Mouse (Mus musculus): Measurements from ENCODE around the gene Ugt2b38. TPM values are rescaled to one million over a fixed set of nuclear protein-coding genes. Genes with fewer than 3 reads are reported as not detected.
A peak's percentile ranks its signal among the peaks of the same experiment; 100 is the strongest.
"Not testable (repeated sequence)": the region's sequence is repeated elsewhere in the genome, so short reads cannot be mapped to it uniquely, and the experiment has no call there.

The Ugt2b38 gene
- polyA plus RNA-seq (2014; fragmentation: Nextera tagmentation; extraction: Ambion mirVana), result not detected in 2 replicates

GRCm38 (mm10) chr5:87424041-87424440 is at the start of gene Ugt2b38:
Gene Ugt2b38 (minus strand): TSS chr5:87424203.
- H3K9me3 ChIP-seq (ENCODE audit: control insufficient read depth, low read length); H3K4me1 ChIP-seq (replicated peaks; ENCODE audit: control insufficient read depth, insufficient read depth, low read length); H3K27me3 ChIP-seq (replicated peaks; ENCODE audit: control insufficient read depth, insufficient read depth, low read length); H3K4me2 ChIP-seq (ENCODE audit: low read length); H3K27ac ChIP-seq (ENCODE audit: low read depth); H3K36me3 ChIP-seq (ENCODE audit: control insufficient read depth, insufficient read depth, low read length); ATAC-seq (replicated peaks; ENCODE audit: low FRiP score, low TSS enrichment, low read depth); H3K4me3 ChIP-seq (ENCODE audit: low read depth, low read length); H3K9ac ChIP-seq (ENCODE audit: low read length); DNase-seq (ENCODE audit: low spot score): not testable (repeated sequence)
- 98% methylated on average over 1 of the region's 2 CpGs for WGBS

GRCm38 (mm10) chr5:87458810-87459209 is 34.8 kb upstream of the Ugt2b38 start:
- no peaks in the 10 kb centered on the region for H3K9me3 ChIP-seq (ENCODE audit: control insufficient read depth, low read length)
- no peak overlapping the region for H3K27ac ChIP-seq (ENCODE audit: low read depth)
- H3K9ac ChIP-seq (ENCODE audit: low read length), result no peak overlapping the region
- no peak overlapping the region for H3K4me2 ChIP-seq (ENCODE audit: low read length)
- no peak overlapping the region for H3K4me3 ChIP-seq (ENCODE audit: low read depth, low read length)
- ATAC-seq (replicated peaks; ENCODE audit: low FRiP score, low TSS enrichment, low read depth) (no peak), DNase-seq (ENCODE audit: low spot score) (no peak)
- H3K27me3 ChIP-seq (replicated peaks; ENCODE audit: control insufficient read depth, insufficient read depth, low read length), result no peaks in the 10 kb centered on the region
- no peaks in the 10 kb centered on the region for H3K36me3 ChIP-seq (ENCODE audit: control insufficient read depth, insufficient read depth, low read length)
- 52% methylated on average over 1 of the region's 1 CpGs for WGBS
- H3K4me1 ChIP-seq (replicated peaks; ENCODE audit: control insufficient read depth, insufficient read depth, low read length), result no peaks in the 10 kb centered on the region

- Histone ChIP-seq H3K4me3 (ENCODE audit: low read depth, low read length) (no peak overlapping the region), H3K9ac (ENCODE audit: low read length) (no peak overlapping the region), H3K27ac (ENCODE audit: low read depth) (no peak overlapping the region), H3K27me3 (replicated peaks; ENCODE audit: control insufficient read depth, insufficient read depth, low read length) (no peaks in the 10 kb centered on the region), H3K4me2 (ENCODE audit: low read length) (no peak overlapping the region), H3K36me3 (ENCODE audit: control insufficient read depth, insufficient read depth, low read length) (no peaks in the 10 kb centered on the region), H3K4me1 (replicated peaks; ENCODE audit: control insufficient read depth, insufficient read depth, low read length) (no peaks in the 10 kb centered on the region), H3K9me3 (ENCODE audit: control insufficient read depth, low read length) (no peaks in the 10 kb centered on the region)
- ATAC-seq (replicated peaks; ENCODE audit: low FRiP score, low TSS enrichment, low read depth) (no peak), DNase-seq (ENCODE audit: low spot score) (no peak)
These were observed 33.7 kb upstream of the Ugt2b38 start for GRCm38 (mm10) chr5:87457701-87458100.

- H3K4me1 ChIP-seq (replicated peaks; ENCODE audit: control insufficient read depth, insufficient read depth, low read length), result no peaks in the 10 kb centered on the region
- H3K27ac ChIP-seq (ENCODE audit: low read depth), result no peak overlapping the region
- 74% methylated on average over 3 of the region's 3 CpGs for WGBS
- ATAC-seq (replicated peaks; ENCODE audit: low FRiP score, low TSS enrichment, low read depth) (no peak; the same call in 1 of the 2 replicates), DNase-seq (ENCODE audit: low spot score) (no peak)
- H3K9ac ChIP-seq (ENCODE audit: low read length), result no peak overlapping the region
- H3K27me3 ChIP-seq (replicated peaks; ENCODE audit: control insufficient read depth, insufficient read depth, low read length), result no peaks in the 10 kb centered on the region
- H3K4me3 ChIP-seq (ENCODE audit: low read depth, low read length), result no peak overlapping the region
- no peaks in the 10 kb centered on the region for H3K36me3 ChIP-seq (ENCODE audit: control insufficient read depth, insufficient read depth, low read length)
- H3K9me3 ChIP-seq (ENCODE audit: control insufficient read depth, low read length), result no peaks in the 10 kb centered on the region
- no peak overlapping the region for H3K4me2 ChIP-seq (ENCODE audit: low read length)
These were observed 32.3 kb upstream of the Ugt2b38 start for GRCm38 (mm10) chr5:87456216-87456850.

GRCm38 (mm10) chr5:87455519-87455918 is 31.5 kb upstream of the Ugt2b38 start:
- Histone ChIP-seq H3K27me3 (replicated peaks; ENCODE audit: control insufficient read depth, insufficient read depth, low read length) (no peaks in the 10 kb centered on the region), H3K9ac (ENCODE audit: low read length) (no peak overlapping the region), H3K9me3 (ENCODE audit: control insufficient read depth, low read length) (no peaks in the 10 kb centered on the region), H3K4me2 (ENCODE audit: low read length) (no peak overlapping the region), H3K27ac (ENCODE audit: low read depth) (no peak overlapping the region), H3K4me1 (replicated peaks; ENCODE audit: control insufficient read depth, insufficient read depth, low read length) (no peaks in the 10 kb centered on the region), H3K4me3 (ENCODE audit: low read depth, low read length) (no peak overlapping the region), H3K36me3 (ENCODE audit: control insufficient read depth, insufficient read depth, low read length) (no peaks in the 10 kb centered on the region)
- DNase-seq (ENCODE audit: low spot score) (no peak), ATAC-seq (replicated peaks; ENCODE audit: low FRiP score, low TSS enrichment, low read depth) (no peak)

- H3K9me3 ChIP-seq (ENCODE audit: control insufficient read depth, low read length); H3K4me2 ChIP-seq (ENCODE audit: low read length); ATAC-seq (replicated peaks; ENCODE audit: low FRiP score, low TSS enrichment, low read depth); H3K4me3 ChIP-seq (ENCODE audit: low read depth, low read length); H3K27ac ChIP-seq (ENCODE audit: low read depth); H3K9ac ChIP-seq (ENCODE audit: low read length); H3K27me3 ChIP-seq (replicated peaks; ENCODE audit: control insufficient read depth, insufficient read depth, low read length); H3K36me3 ChIP-seq (ENCODE audit: control insufficient read depth, insufficient read depth, low read length); DNase-seq (ENCODE audit: low spot score); H3K4me1 ChIP-seq (replicated peaks; ENCODE audit: control insufficient read depth, insufficient read depth, low read length): not testable (repeated sequence)
- WGBS, result 88% methylated on average over 4 of the region's 5 CpGs
These were observed 28.5 kb upstream of the Ugt2b38 start for GRCm38 (mm10) chr5:87452514-87452913.

GRCm38 (mm10) chr5:87436264-87436663 is 12.3 kb upstream of the Ugt2b38 start:
- Histone ChIP-seq H3K9ac (ENCODE audit: low read length) (no peak overlapping the region), H3K9me3 (ENCODE audit: control insufficient read depth, low read length) (no peaks in the 10 kb centered on the region), H3K4me2 (ENCODE audit: low read length) (no peak overlapping the region), H3K4me1 (replicated peaks; ENCODE audit: control insufficient read depth, insufficient read depth, low read length) (no peaks in the 10 kb centered on the region), H3K27me3 (replicated peaks; ENCODE audit: control insufficient read depth, insufficient read depth, low read length) (no peaks in the 10 kb centered on the region), H3K27ac (ENCODE audit: low read depth) (no peak overlapping the region), H3K4me3 (ENCODE audit: low read depth, low read length) (no peak overlapping the region), H3K36me3 (ENCODE audit: control insufficient read depth, insufficient read depth, low read length) (no peaks in the 10 kb centered on the region)
- 45% methylated on average over 3 of the region's 3 CpGs for WGBS
- DNase-seq (ENCODE audit: low spot score), result peak; percentile 54
- no peak for ATAC-seq (replicated peaks; ENCODE audit: low FRiP score, low TSS enrichment, low read depth)

GRCm38 (mm10) chr5:87425676-87426075 is 1.7 kb upstream of the Ugt2b38 start:
- H3K4me3 ChIP-seq (ENCODE audit: low read depth, low read length), result no peak overlapping the region
- H3K27me3 ChIP-seq (replicated peaks; ENCODE audit: control insufficient read depth, insufficient read depth, low read length), result no peaks in the 10 kb centered on the region
- H3K4me1 ChIP-seq (replicated peaks; ENCODE audit: control insufficient read depth, insufficient read depth, low read length), result no peaks in the 10 kb centered on the region
- no peak overlapping the region for H3K4me2 ChIP-seq (ENCODE audit: low read length)
- H3K9me3 ChIP-seq (ENCODE audit: control insufficient read depth, low read length), result no peaks in the 10 kb centered on the region
- no peaks in the 10 kb centered on the region for H3K36me3 ChIP-seq (ENCODE audit: control insufficient read depth, insufficient read depth, low read length)
- H3K27ac ChIP-seq (ENCODE audit: low read depth), result no peak overlapping the region
- no peak for ATAC-seq (replicated peaks; ENCODE audit: low FRiP score, low TSS enrichment, low read depth)
- no peak for DNase-seq (ENCODE audit: low spot score)
- no peak overlapping the region for H3K9ac ChIP-seq (ENCODE audit: low read length)
- WGBS, result 83% methylated on average over 3 of the region's 3 CpGs

GRCm38 (mm10) chr5:87396968-87397367 is 27.0 kb downstream of the Ugt2b38 start:
- 79% methylated on average over 4 of the region's 4 CpGs for WGBS
- Histone ChIP-seq H3K4me3 (ENCODE audit: low read depth, low read length) (no peak overlapping the region), H3K4me1 (replicated peaks; ENCODE audit: control insufficient read depth, insufficient read depth, low read length) (no peaks in the 10 kb centered on the region), H3K27me3 (replicated peaks; ENCODE audit: control insufficient read depth, insufficient read depth, low read length) (no peaks in the 10 kb centered on the region), H3K36me3 (ENCODE audit: control insufficient read depth, insufficient read depth, low read length) (no peaks in the 10 kb centered on the region), H3K9ac (ENCODE audit: low read length) (no peak overlapping the region), H3K9me3 (ENCODE audit: control insufficient read depth, low read length) (no peaks in the 10 kb centered on the region), H3K27ac (ENCODE audit: low read depth) (no peak overlapping the region), H3K4me2 (ENCODE audit: low read length) (no peak overlapping the region)
- DNase-seq (ENCODE audit: low spot score), result no peak
- ATAC-seq (replicated peaks; ENCODE audit: low FRiP score, low TSS enrichment, low read depth), result no peak

All from intestine, embryonic 14.5 days (tissue).